Mouse (Mus musculus): ENCODE measurements around the gene Cit. TPM values are rescaled to one million over a fixed set of nuclear protein-coding genes. Genes with fewer than 3 reads are reported as not detected.

The Cit gene
- total RNA-seq, 1 experiment: 43.4 TPM

DNA sequence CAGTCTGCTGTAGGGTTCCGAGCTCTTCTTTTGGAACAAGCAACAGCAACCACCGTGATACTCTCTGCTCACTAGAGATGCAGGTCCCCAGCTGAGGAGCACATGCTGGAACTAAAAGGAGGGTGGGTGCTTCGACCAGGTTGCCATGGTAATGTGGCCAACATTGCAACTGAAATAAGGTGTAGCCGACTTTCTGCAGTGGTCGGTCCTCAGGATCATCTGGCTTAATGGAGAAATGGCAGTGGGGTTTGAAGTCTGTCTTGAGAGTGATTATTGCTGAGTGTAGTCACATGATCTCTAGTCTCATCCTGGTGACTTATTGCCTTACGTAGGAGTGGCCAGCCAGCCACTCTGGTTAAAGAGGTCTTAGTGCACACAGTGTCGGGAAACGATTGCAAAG, 168.7 kb downstream of the Cit start:
- Histone ChIP-seq H3K9ac (ENCODE audit: insufficient read depth, low read depth, low read length, poor library complexity, severe bottlenecking) (no peak overlapping the region), H3K27ac (ENCODE audit: insufficient read depth, low read depth, low read length, poor library complexity, severe bottlenecking) (no peak overlapping the region), H3K4me1 (ENCODE audit: control insufficient read depth in 2 of 2, insufficient read depth in 2 of 2, low read length in 2 of 2, poor library complexity in 1 of 2) (peaks cover 0 to 2% of the 10 kb centered on the region in 2 experiments; a peak in 1 of 4 replicates), H3K9me3 (ENCODE audit: control insufficient read depth, insufficient read depth, low read depth, low read length) (no peaks in the 10 kb centered on the region), H3K4me3 (ENCODE audit: insufficient read depth in 1 of 2, low read depth in 1 of 2, low read length in 2 of 2, poor library complexity in 1 of 2, severe bottlenecking in 1 of 2) (no peak overlapping the region), H3K36me3 (ENCODE audit: control insufficient read depth, insufficient read depth, low read length, poor library complexity, severe bottlenecking) (peaks cover 47% of the 10 kb centered on the region)
- in situ Hi-C loops (cut with MboI; ENCODE audit: low sequenced_read_pairs in 2 of 2, unreplicated experiment in 2 of 2): no loop called here
- no peak for DNase-seq (ENCODE audit: low read depth, low spot score)
- no peak for TF ChIP-seq CHD2 (IDR thresholded peaks at IDR 0.05; ENCODE audit: low read depth, low read length)

DNA sequence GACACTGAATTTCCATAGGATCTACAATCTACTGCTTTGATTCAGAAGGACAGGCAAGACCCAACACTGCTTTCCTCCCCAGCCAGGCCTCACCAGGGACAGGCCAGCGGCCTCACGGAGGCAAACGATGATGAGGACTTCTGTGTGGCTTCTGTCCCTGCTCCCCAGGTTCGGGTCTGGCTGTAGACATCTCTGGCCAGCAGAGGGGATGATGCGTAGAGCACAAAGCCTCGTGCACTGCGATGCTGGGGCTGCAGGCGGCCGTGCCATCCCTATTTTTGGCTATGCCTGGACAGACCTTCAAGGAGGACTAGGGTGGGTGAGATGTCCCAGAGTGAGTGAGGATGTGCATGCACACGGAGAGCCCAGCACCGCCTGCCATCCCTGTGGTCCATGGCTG, 169.2 kb downstream of the Cit start:
- Histone ChIP-seq H3K9ac (ENCODE audit: insufficient read depth, low read depth, low read length, poor library complexity, severe bottlenecking) (0 out of 2 replicates have a peak overlapping the region, but pooled peaks have one; percentile 37), H3K27ac (ENCODE audit: insufficient read depth, low read depth, low read length, poor library complexity, severe bottlenecking) (no peak overlapping the region; the same call in 1 of the 2 replicates), H3K4me1 (ENCODE audit: control insufficient read depth in 2 of 2, insufficient read depth in 2 of 2, low read length in 2 of 2, poor library complexity in 1 of 2) (peaks cover 0 to 2% of the 10 kb centered on the region in 2 experiments; a peak in 1 of 4 replicates), H3K9me3 (ENCODE audit: control insufficient read depth, insufficient read depth, low read depth, low read length) (no peaks in the 10 kb centered on the region), H3K4me3 (ENCODE audit: insufficient read depth in 1 of 2, low read depth in 1 of 2, low read length in 2 of 2, poor library complexity in 1 of 2, severe bottlenecking in 1 of 2) (peak overlapping the region; percentile 54 to 68; a peak in 3 of 4 replicates), H3K36me3 (ENCODE audit: control insufficient read depth, insufficient read depth, low read length, poor library complexity, severe bottlenecking) (peaks cover 49% of the 10 kb centered on the region)
- no peak for DNase-seq (ENCODE audit: low read depth, low spot score)
- in situ Hi-C loops (cut with MboI; ENCODE audit: low sequenced_read_pairs in 2 of 2, unreplicated experiment in 2 of 2): no loop called here
- TF ChIP-seq ZNF384 (IDR thresholded peaks at IDR 0.05; ENCODE audit: low read depth, low read length) (no peak), HCFC1 (IDR thresholded peaks at IDR 0.05; ENCODE audit: borderline replicate concordance, insufficient read depth, low read length) (no peak), MAFK (IDR thresholded peaks at IDR 0.05; ENCODE audit: insufficient read depth, low read depth, low read length) (no peak), CHD2 (IDR thresholded peaks at IDR 0.05; ENCODE audit: low read depth, low read length) (no peak), ZC3H11A (IDR thresholded peaks at IDR 0.05; ENCODE audit: borderline replicate concordance, low read depth, low read length) (no peak)

DNA sequence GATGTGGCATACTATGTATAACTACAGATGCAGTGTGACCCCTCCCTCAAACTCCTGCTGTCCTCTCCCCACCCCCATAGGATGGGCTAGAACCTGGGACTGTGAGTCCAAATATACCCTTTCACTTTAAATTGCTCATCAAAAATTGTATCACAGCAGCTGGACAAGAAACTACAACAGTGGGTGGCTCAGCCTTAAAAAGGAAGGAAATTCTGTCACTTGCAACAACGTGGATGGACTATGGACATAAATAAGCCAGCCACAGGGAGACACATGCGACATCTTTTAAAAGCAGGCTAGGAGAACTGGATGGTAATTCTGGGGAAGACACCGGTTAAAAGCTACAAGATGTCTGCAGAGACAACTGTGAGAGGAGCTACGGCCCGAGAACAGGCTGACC, 171.5 kb downstream of the Cit start:
- H3K9me3 ChIP-seq (ENCODE audit: control insufficient read depth, insufficient read depth, low read depth, low read length): no peaks in the 10 kb centered on the region
- H3K27ac ChIP-seq (ENCODE audit: insufficient read depth, low read depth, low read length, poor library complexity, severe bottlenecking): no peak overlapping the region
- in situ Hi-C loops (cut with MboI; ENCODE audit: low sequenced_read_pairs in 2 of 2, unreplicated experiment in 2 of 2): no loop called here
- DNase-seq (ENCODE audit: low read depth, low spot score): no peak
- peaks cover 0 to 3% of the 10 kb centered on the region in 2 experiments; a peak in 1 of 4 replicates for H3K4me1 ChIP-seq (ENCODE audit: control insufficient read depth in 2 of 2, insufficient read depth in 2 of 2, low read length in 2 of 2, poor library complexity in 1 of 2)
- no peak for TF ChIP-seq HCFC1 (IDR thresholded peaks at IDR 0.05; ENCODE audit: borderline replicate concordance, insufficient read depth, low read length)
- no peak for TF ChIP-seq ZNF384 (IDR thresholded peaks at IDR 0.05; ENCODE audit: low read depth, low read length)
- no peak for TF ChIP-seq ZC3H11A (IDR thresholded peaks at IDR 0.05; ENCODE audit: borderline replicate concordance, low read depth, low read length)
- no peak for TF ChIP-seq CHD2 (IDR thresholded peaks at IDR 0.05; ENCODE audit: low read depth, low read length)
- no peak for TF ChIP-seq MAFK (IDR thresholded peaks at IDR 0.05; ENCODE audit: insufficient read depth, low read depth, low read length)
- no peak overlapping the region for H3K4me3 ChIP-seq (ENCODE audit: insufficient read depth in 1 of 2, low read depth in 1 of 2, low read length in 2 of 2, poor library complexity in 1 of 2, severe bottlenecking in 1 of 2)
- peaks cover 70% of the 10 kb centered on the region for H3K36me3 ChIP-seq (ENCODE audit: control insufficient read depth, insufficient read depth, low read length, poor library complexity, severe bottlenecking)
- H3K9ac ChIP-seq (ENCODE audit: insufficient read depth, low read depth, low read length, poor library complexity, severe bottlenecking): no peak overlapping the region

DNA sequence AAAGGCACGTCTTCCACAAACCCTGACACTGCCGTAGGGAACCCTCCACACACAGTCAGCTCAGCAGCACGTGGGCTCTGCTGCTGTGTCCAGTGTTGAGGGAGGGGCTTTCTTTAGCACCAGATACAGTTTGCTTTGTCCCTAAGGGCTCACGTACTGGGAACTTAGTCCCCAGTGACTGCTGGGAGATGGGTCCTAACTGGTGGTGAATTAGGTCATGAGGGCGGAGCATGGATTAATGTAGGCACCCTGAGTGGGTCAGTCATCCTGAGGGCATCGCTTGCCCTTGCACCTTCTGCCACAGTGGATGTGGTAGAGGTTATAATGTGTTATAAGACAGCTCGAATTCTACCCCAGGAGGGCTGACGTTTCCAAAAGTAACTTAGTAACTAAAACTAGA, 172.3 kb downstream of the Cit start:
- Histone ChIP-seq H3K4me3 (ENCODE audit: insufficient read depth in 1 of 2, low read depth in 1 of 2, low read length in 2 of 2, poor library complexity in 1 of 2, severe bottlenecking in 1 of 2) (no peak overlapping the region), H3K36me3 (ENCODE audit: control insufficient read depth, insufficient read depth, low read length, poor library complexity, severe bottlenecking) (peaks cover 73% of the 10 kb centered on the region), H3K9ac (ENCODE audit: insufficient read depth, low read depth, low read length, poor library complexity, severe bottlenecking) (no peak overlapping the region), H3K9me3 (ENCODE audit: control insufficient read depth, insufficient read depth, low read depth, low read length) (no peaks in the 10 kb centered on the region), H3K4me1 (ENCODE audit: control insufficient read depth in 2 of 2, insufficient read depth in 2 of 2, low read length in 2 of 2, poor library complexity in 1 of 2) (peaks cover 0 to 4% of the 10 kb centered on the region in 2 experiments; a peak in 1 of 4 replicates), H3K27ac (ENCODE audit: insufficient read depth, low read depth, low read length, poor library complexity, severe bottlenecking) (no peak overlapping the region)
- DNase-seq (ENCODE audit: low read depth, low spot score): no peak
- no peak for TF ChIP-seq ZC3H11A (IDR thresholded peaks at IDR 0.05; ENCODE audit: borderline replicate concordance, low read depth, low read length)
- no peak for TF ChIP-seq MAFK (IDR thresholded peaks at IDR 0.05; ENCODE audit: insufficient read depth, low read depth, low read length)
- no peak for TF ChIP-seq HCFC1 (IDR thresholded peaks at IDR 0.05; ENCODE audit: borderline replicate concordance, insufficient read depth, low read length)
- no peak for TF ChIP-seq CHD2 (IDR thresholded peaks at IDR 0.05; ENCODE audit: low read depth, low read length)
- TF ChIP-seq ZNF384 (IDR thresholded peaks at IDR 0.05; ENCODE audit: low read depth, low read length): no peak
- in situ Hi-C loops (cut with MboI; ENCODE audit: low sequenced_read_pairs in 2 of 2, unreplicated experiment in 2 of 2): no loop called here

DNA sequence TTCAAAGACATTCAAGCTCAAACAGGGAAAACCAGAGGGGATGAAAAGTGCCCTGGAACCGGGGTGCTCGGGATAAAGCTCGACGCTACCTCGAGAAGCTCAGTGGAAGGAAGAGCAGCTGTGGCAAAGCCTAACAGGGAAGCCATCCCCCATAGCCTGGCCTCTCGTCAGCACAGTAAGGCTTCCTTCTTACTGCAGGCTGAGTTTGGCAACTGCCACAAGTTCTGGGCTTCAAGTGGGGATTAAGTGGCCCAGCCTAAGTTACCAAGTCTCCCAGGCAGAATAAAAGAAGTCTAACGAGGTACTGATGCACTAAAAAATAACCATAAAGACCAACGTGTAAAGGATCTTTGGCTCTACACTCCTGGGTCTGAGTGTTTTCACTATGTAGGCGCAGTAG, 173.1 kb downstream of the Cit start:
- TF ChIP-seq MAFK (IDR thresholded peaks at IDR 0.05; ENCODE audit: insufficient read depth, low read depth, low read length): no peak
- no peak for TF ChIP-seq HCFC1 (IDR thresholded peaks at IDR 0.05; ENCODE audit: borderline replicate concordance, insufficient read depth, low read length)
- no peak for TF ChIP-seq ZNF384 (IDR thresholded peaks at IDR 0.05; ENCODE audit: low read depth, low read length)
- TF ChIP-seq ZC3H11A (IDR thresholded peaks at IDR 0.05; ENCODE audit: borderline replicate concordance, low read depth, low read length): no peak
- no peak for TF ChIP-seq CHD2 (IDR thresholded peaks at IDR 0.05; ENCODE audit: low read depth, low read length)
- Histone ChIP-seq H3K36me3 (ENCODE audit: control insufficient read depth, insufficient read depth, low read length, poor library complexity, severe bottlenecking) (peaks cover 74% of the 10 kb centered on the region), H3K27ac (ENCODE audit: insufficient read depth, low read depth, low read length, poor library complexity, severe bottlenecking) (no peak overlapping the region), H3K9me3 (ENCODE audit: control insufficient read depth, insufficient read depth, low read depth, low read length) (no peaks in the 10 kb centered on the region), H3K4me1 (ENCODE audit: control insufficient read depth in 2 of 2, insufficient read depth in 2 of 2, low read length in 2 of 2, poor library complexity in 1 of 2) (peaks cover 0 to 6% of the 10 kb centered on the region in 2 experiments; a peak in 1 of 4 replicates), H3K4me3 (ENCODE audit: insufficient read depth in 1 of 2, low read depth in 1 of 2, low read length in 2 of 2, poor library complexity in 1 of 2, severe bottlenecking in 1 of 2) (no peak overlapping the region), H3K9ac (ENCODE audit: insufficient read depth, low read depth, low read length, poor library complexity, severe bottlenecking) (no peak overlapping the region)
- DNase-seq (ENCODE audit: low read depth, low spot score): no peak
- in situ Hi-C loops (cut with MboI; ENCODE audit: low sequenced_read_pairs in 2 of 2, unreplicated experiment in 2 of 2): no loop called here

Data from ES-E14 (cell line).